Mouse (Mus musculus) CH12.LX (cell line): Measurements from ENCODE around the gene Tsen54. TPM values are rescaled to one million over a fixed set of nuclear protein-coding genes. Genes with fewer than 3 reads are reported as not detected.

Experiments used
- DNase-seq: peaks from one replicate; pipeline ENCODE4 v3.0.0-alpha.2; 2013; ENCODE audit errors: extremely low read depth
- H3K27ac ChIP-seq: 2 replicates; pipeline ENCODE4 v1.5.1; 2012; ENCODE audit warnings: low read depth, mild to moderate bottlenecking, control low read depth, moderate library complexity; ENCODE audit not compliant: insufficient read depth
- H3K27me3 ChIP-seq: replicated peaks from 2 replicates; pipeline ENCODE3; 2012; ENCODE audit warnings: inconsistent platforms
- H3K36me3 ChIP-seq, 2 experiments: replicated peaks in 1 of 2; 2 replicates each; pipeline versions ENCODE3 to v1.6.1; 2012; ENCODE audit warnings: inconsistent platforms in 1 of 2, low read length in 1 of 2, mild to moderate bottlenecking in 1 of 2, mixed read lengths in 1 of 2, moderate library complexity in 1 of 2; ENCODE audit not compliant: control insufficient read depth in 1 of 2, insufficient read depth in 1 of 2
- H3K4me1 ChIP-seq, 2 experiments: 2 replicates each; pipeline ENCODE4 v1.6.1; 2012; ENCODE audit warnings: inconsistent platforms in 1 of 2, moderate library complexity in 1 of 2; ENCODE audit not compliant: insufficient read depth in 2 of 2, control insufficient read depth in 1 of 2
- H3K4me2 ChIP-seq: 2 replicates; pipeline ENCODE4 v1.6.1; 2012; ENCODE audit warnings: low read depth, mild to moderate bottlenecking, control low read depth; ENCODE audit not compliant: poor library complexity, insufficient read depth, severe bottlenecking
- H3K4me3 ChIP-seq, 3 experiments: fragments of 150-350 bp in 1 of 3; sonication (generic) in 1 of 3; replicated peaks in 1 of 3; 2 replicates each; pipeline versions ENCODE3 to v1.5.1; 2011 to 2012; ENCODE audit warnings: low read depth in 2 of 3, low read length in 2 of 3, mild to moderate bottlenecking in 2 of 3, moderate library complexity in 2 of 3, control low read depth in 1 of 3, improper control_type of control experiment in 1 of 3, inconsistent platforms in 1 of 3, mixed read lengths in 1 of 3; ENCODE audit not compliant: poor library complexity in 1 of 3
- H3K79me2 ChIP-seq: replicated peaks from 2 replicates; pipeline ENCODE4 v1.6.1; 2012; ENCODE audit warnings: mild to moderate bottlenecking, moderate library complexity; ENCODE audit not compliant: control insufficient read depth, poor library complexity, insufficient read depth, severe bottlenecking; ENCODE audit errors: extremely low read depth
- H3K9ac ChIP-seq: 2 replicates; pipeline ENCODE4 v1.6.1; 2012; ENCODE audit warnings: low read depth, mild to moderate bottlenecking, control low read depth, moderate library complexity; ENCODE audit not compliant: insufficient read depth
- H3K9me3 ChIP-seq: replicated peaks from 2 replicates; pipeline ENCODE3; 2012; ENCODE audit warnings: low read length, inconsistent platforms, mixed read lengths
- CHD1 ChIP-seq: IDR thresholded peaks from 2 replicates; pipeline ENCODE4 v1.6.1; 2012; ENCODE audit warnings: low read depth, low read length, improper control_type of control experiment, inconsistent platforms
- CHD2 ChIP-seq: IDR thresholded peaks from 2 replicates; pipeline ENCODE4 v1.6.1; 2011; ENCODE audit warnings: low read length, improper control_type of control experiment
- E2F4 ChIP-seq: IDR thresholded peaks from 2 replicates; pipeline ENCODE4 v1.6.1; 2011; ENCODE audit warnings: low read depth, low read length, improper control_type of control experiment; ENCODE audit not compliant: insufficient replicate concordance
- ELF1 ChIP-seq: IDR thresholded peaks from 2 replicates; pipeline ENCODE4 v1.6.1; 2014; ENCODE audit warnings: low read depth, mild to moderate bottlenecking, inconsistent platforms, low read length, improper control_type of control experiment
- EP300 ChIP-seq: IDR thresholded peaks from 2 replicates; pipeline ENCODE4 v1.6.1; 2011; ENCODE audit warnings: low read length, improper control_type of control experiment
- ETS1 ChIP-seq: conservative IDR thresholded peaks from 2 replicates; pipeline ENCODE4 v1.6.1; 2012; ENCODE audit warnings: low read depth, mild to moderate bottlenecking, inconsistent platforms, low read length, improper control_type of control experiment, moderate library complexity
- JUN ChIP-seq: IDR thresholded peaks from 2 replicates; pipeline ENCODE4 v1.6.1; 2011; ENCODE audit warnings: low read depth, mild to moderate bottlenecking, low read length, improper control_type of control experiment, moderate library complexity; ENCODE audit not compliant: insufficient read depth
- MAX ChIP-seq: IDR thresholded peaks from 2 replicates; pipeline ENCODE4 v1.6.1; 2011; ENCODE audit warnings: low read length, improper control_type of control experiment
- MAZ ChIP-seq: IDR thresholded peaks from 2 replicates; pipeline ENCODE4 v1.6.1; 2012; ENCODE audit warnings: low read depth, mild to moderate bottlenecking, inconsistent platforms, low read length, improper control_type of control experiment, moderate library complexity
- MXI1 ChIP-seq: IDR thresholded peaks from 2 replicates; pipeline ENCODE4 v1.6.1; 2011; ENCODE audit warnings: mild to moderate bottlenecking, low read depth, low read length, improper control_type of control experiment
- NRF1 ChIP-seq: IDR thresholded peaks from 2 replicates; pipeline ENCODE4 v1.6.1; 2014; ENCODE audit warnings: low read depth, mild to moderate bottlenecking, inconsistent platforms, low read length, improper control_type of control experiment, moderate library complexity
- PAX5 ChIP-seq: IDR thresholded peaks from 2 replicates; pipeline ENCODE4 v1.6.1; 2012; ENCODE audit warnings: low read length, inconsistent platforms, mixed read lengths
- POLR2AphosphoS2 ChIP-seq: IDR thresholded peaks from 2 replicates; pipeline ENCODE4 v1.6.1; 2011; ENCODE audit warnings: low read depth, low read length, improper control_type of control experiment
- TBP ChIP-seq: conservative IDR thresholded peaks from 2 replicates; pipeline ENCODE4 v1.6.1; 2011; ENCODE audit warnings: low read depth, low read length, improper control_type of control experiment
- TCF12 ChIP-seq: IDR thresholded peaks from 2 replicates; pipeline ENCODE4 v1.6.1; 2014; ENCODE audit warnings: low read depth, mild to moderate bottlenecking, inconsistent platforms, low read length, improper control_type of control experiment
- USF1 ChIP-seq: IDR thresholded peaks from 2 replicates; pipeline ENCODE4 v1.6.1; 2014; ENCODE audit warnings: low read depth, mild to moderate bottlenecking, inconsistent platforms, low read length, improper control_type of control experiment
- USF2 ChIP-seq: conservative IDR thresholded peaks from 2 replicates; pipeline ENCODE4 v1.6.1; 2011; ENCODE audit warnings: low read depth, low read length, improper control_type of control experiment
- ZC3H11A ChIP-seq: IDR thresholded peaks from 2 replicates; pipeline ENCODE4 v1.6.1; 2012; ENCODE audit warnings: low read depth, mild to moderate bottlenecking, inconsistent platforms, low read length, improper control_type of control experiment
- ZKSCAN1 ChIP-seq: IDR thresholded peaks from 2 replicates; pipeline ENCODE4 v1.6.1; 2012; ENCODE audit warnings: low read depth, inconsistent platforms, low read length, improper control_type of control experiment, borderline replicate concordance
- ZNF384 ChIP-seq: IDR thresholded peaks from 2 replicates; pipeline ENCODE4 v1.6.1; 2012; ENCODE audit warnings: low read depth, low read length, improper control_type of control experiment, inconsistent platforms
- dilution Hi-C: fragments of 300-500 bp; cut with MboI; formaldehyde crosslinking; loops from 2 replicates; pipeline ENCODE4 v1.14.3; 2020; ENCODE audit warnings: low sequenced_read_pairs; ENCODE audit not compliant: extremely low pct_unique_long_range_greater_than_20kb, extremely low pct_ligation_motif_present
- in situ Hi-C: fragments of 300-500 bp; cut with MboI; formaldehyde crosslinking; loops from 3 replicates; pipeline ENCODE4 v1.14.3; 2019; ENCODE audit warnings: low sequenced_read_pairs, low pct_ligation_motif_present, low pct_unique_long_range_greater_than_20kb, mixed read lengths
- polyA plus RNA-seq: library from polyadenylated mRNA; unstranded; fragments of >175 nt; gene quantifications from 2 replicates; pipeline ENCODE4 v1.2.1, GENCODE M21; 2012; ENCODE audit warnings: low read depth; ENCODE audit not compliant: insufficient read length
- total RNA-seq, 2 experiments: library from RNA; depleted of rRNA; stranded (reverse); fragments of 300-350 nt in 1 of 2; fragments of >200 nt in 1 of 2; gene quantifications; 2 replicates each; pipeline ENCODE4 v1.2.3; 2012 to 2014

The Tsen54 gene
- total and polyA plus RNA-seq, 3 experiments = 45.8 to 71.1 (median 59.4) TPM

GRCm38 (mm10) chr11:115786473-115786872 is 28.1 kb upstream of the Tsen54 start:
- Histone ChIP-seq H3K4me1 (no peaks in the 10 kb centered on the region), H3K79me2 (no peaks in the 10 kb centered on the region), H3K4me3 (no peak overlapping the region), H3K36me3 (peaks cover 30 to 67% of the 10 kb centered on the region in 2 experiments), H3K4me2 (no peak overlapping the region), H3K27me3 (no peaks in the 10 kb centered on the region), H3K9me3 (no peaks in the 10 kb centered on the region), H3K9ac (no peak overlapping the region), H3K27ac (no peak overlapping the region)
- in situ Hi-C loops = no loop called here
- TF ChIP-seq USF1 (no peak), TBP (0 out of 2 replicates have a peak, but pooled peaks have one; percentile 24), ZNF384 (no peak)
- no peak for DNase-seq
- dilution Hi-C loops = no loop called here

DNA sequence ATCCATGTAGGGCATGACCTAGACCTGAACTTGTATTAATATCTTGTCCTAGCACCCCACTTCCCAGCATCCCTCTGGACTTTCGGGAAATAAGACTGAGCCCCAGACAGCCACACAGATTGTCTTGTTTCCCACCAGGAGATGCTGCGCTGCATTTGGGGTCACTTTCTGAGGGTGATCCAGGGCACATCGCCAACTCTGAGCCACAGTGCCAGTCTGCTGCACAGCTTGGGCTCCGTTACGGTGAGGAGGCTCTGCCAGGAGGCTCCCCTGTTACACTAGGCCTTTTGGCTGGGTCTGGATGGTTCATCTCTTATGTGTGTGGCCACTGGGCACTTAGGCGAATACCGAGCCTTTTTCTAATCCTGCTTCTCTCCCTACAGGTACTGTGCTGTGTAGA is 24.7 kb upstream of the Tsen54 start:
- no peak for TF ChIP-seq USF2
- TF ChIP-seq NRF1 = no peak
- TF ChIP-seq EP300 = no peak
- TF ChIP-seq ETS1 = no peak
- no peak for TF ChIP-seq MAZ
- no peak for TF ChIP-seq CHD1
- TF ChIP-seq TCF12 = no peak
- no peak for TF ChIP-seq POLR2AphosphoS2
- no peak for TF ChIP-seq ZKSCAN1
- TF ChIP-seq E2F4 = no peak
- TF ChIP-seq PAX5 = no peak
- TF ChIP-seq TBP = no peak
- TF ChIP-seq MAX = no peak
- no peak for TF ChIP-seq ZC3H11A
- TF ChIP-seq CHD2 = no peak
- TF ChIP-seq USF1 = no peak
- no peak for TF ChIP-seq ELF1
- no peak for TF ChIP-seq MXI1
- TF ChIP-seq JUN = no peak
- Histone ChIP-seq H3K4me1 (no peaks in the 10 kb centered on the region), H3K9me3 (no peaks in the 10 kb centered on the region), H3K9ac (no peak overlapping the region), H3K36me3 (peaks cover 62 to 91% of the 10 kb centered on the region in 2 experiments), H3K4me2 (no peak overlapping the region), H3K27ac (no peak overlapping the region), H3K27me3 (no peaks in the 10 kb centered on the region), H3K4me3 (no peak overlapping the region), H3K79me2 (no peaks in the 10 kb centered on the region)
- dilution Hi-C loops = no loop called here
- DNase-seq = no peak
- in situ Hi-C loops = no loop called here
